Comparison of ENCODE assay signal across 18 mouse cellular contexts in genomic region chr9:29451232-29451631, GRCm38 (mm10).
"Had no signal": no experiment of that assay in that cellular context is flagged by ENCODE, and none has a peak within 500 bp of the region (broad histone marks: within the 10 kb centered on the region; RNA-seq: fewer than 3 reads in every experiment).

No protein-coding gene starts in this region.

- H3K36me3 ChIP-seq: midbrain, embryonic 10.5 days; midbrain, embryonic 12.5 days; neural tube, embryonic 13.5 days; neural tube, embryonic 15.5 days had no signal

- H3K9ac ChIP-seq: lung, embryonic 14.5 days; midbrain, embryonic 12.5 days; neural tube, embryonic 13.5 days; neural tube, embryonic 15.5 days had no signal

- H3K4me2 ChIP-seq: lung, embryonic 14.5 days; midbrain, embryonic 12.5 days; neural tube, embryonic 13.5 days; neural tube, embryonic 15.5 days had no signal

- H3K4me1 ChIP-seq: midbrain, embryonic 10.5 days; midbrain, embryonic 12.5 days; neural tube, embryonic 13.5 days; neural tube, embryonic 15.5 days had no signal

- H3K9me3 ChIP-seq: midbrain, embryonic 10.5 days; midbrain, embryonic 12.5 days; neural tube, embryonic 13.5 days; neural tube, embryonic 15.5 days had no signal

- ATAC-seq: midbrain, embryonic 16.5 days had no signal

- H3K4me3 ChIP-seq: midbrain, embryonic 10.5 days; midbrain, embryonic 12.5 days; myocyte; neural tube, embryonic 13.5 days; neural tube, embryonic 15.5 days had no signal

- H3K27ac ChIP-seq: midbrain, embryonic 10.5 days; midbrain, embryonic 12.5 days; neural tube, embryonic 13.5 days; neural tube, embryonic 15.5 days had no signal

- H3K27me3 ChIP-seq: midbrain, embryonic 12.5 days; neural tube, embryonic 13.5 days; neural tube, embryonic 15.5 days had no signal

- DNase-seq: lung, embryonic 14.5 days; lung, postnatal 10 days; lung, postnatal 4 days; midbrain, embryonic 14.5 days; retina, postnatal 1 day; right cerebral cortex, adult 18-20 months; right cerebral cortex, postnatal 25 days; right cerebral cortex, postnatal 4 days; spleen, adult 18-20 months; thymus, adult 18-20 months; thymus, postnatal 14 days; thymus, postnatal 36 days had no signal
